Mouse (Mus musculus) midbrain, embryonic 14.5 days (tissue): ENCODE measurements around the gene Bin2. TPM values are rescaled to one million over a fixed set of nuclear protein-coding genes. Genes with fewer than 3 reads are reported as not detected.

ENCODE experiments used
- ATAC-seq: fragments of 200-750 bp; cut with Nextera tagmentation; 2 replicates; pipeline ENCODE4 v1.8.0; 2017; ENCODE audit warnings: moderate number of reproducible peaks, moderate library complexity; ENCODE audit not compliant: low FRiP score, low TSS enrichment
- DNase-seq: peaks from one replicate; pipeline ENCODE4 v3.0.0-alpha.2; 2015
- H3K27ac ChIP-seq: fragments of 300-500 bp; sonication (generic); replicated peaks from 2 replicates; pipeline ENCODE4 v1.5.1; 2014; ENCODE audit warnings: mild to moderate bottlenecking, low read depth, low read length, moderate library complexity
- H3K27me3 ChIP-seq: fragments of 300-500 bp; sonication (generic); 2 replicates; pipeline ENCODE4 v1.6.1; 2014; ENCODE audit warnings: low read length, control low read depth, mixed read lengths; ENCODE audit not compliant: control insufficient read depth, insufficient read depth
- H3K36me3 ChIP-seq: fragments of 300-500 bp; sonication (generic); 2 replicates; pipeline ENCODE4 v1.6.1; 2014; ENCODE audit warnings: low read length, control low read depth; ENCODE audit not compliant: control insufficient read depth, insufficient read depth
- H3K4me1 ChIP-seq: fragments of 300-500 bp; sonication (generic); 2 replicates; pipeline ENCODE4 v1.6.1; 2014; ENCODE audit warnings: mild to moderate bottlenecking, antibody characterized with exemption, low read length, control low read depth; ENCODE audit not compliant: control insufficient read depth, insufficient read depth
- H3K4me2 ChIP-seq: fragments of 300-500 bp; sonication (generic); 2 replicates; pipeline ENCODE4 v1.6.1; 2014; ENCODE audit warnings: mild to moderate bottlenecking, low read length, moderate library complexity
- H3K4me3 ChIP-seq: fragments of 300-500 bp; sonication (generic); replicated peaks from 2 replicates; pipeline ENCODE4 v1.5.1; 2014; ENCODE audit warnings: low read depth, low read length
- H3K9ac ChIP-seq: fragments of 300-500 bp; sonication (generic); replicated peaks from 2 replicates; pipeline ENCODE4 v1.6.1; 2014; ENCODE audit warnings: mild to moderate bottlenecking, low read length, moderate library complexity
- H3K9me3 ChIP-seq: fragments of 300-500 bp; sonication (generic); 2 replicates; pipeline ENCODE4 v1.6.1; 2016; ENCODE audit warnings: low read length, control low read depth, mixed read lengths; ENCODE audit not compliant: control insufficient read depth
- WGBS: fragments of 180-500 bp; shearing (Covaris S2); extraction: QIAGEN DNeasy Blood & Tissue Kit; methylation state at CpG from one replicate; pipeline ENCODE4 v1.1.7; 2014; 5-methylcytosine and 5-hydroxymethylcytosine counted together
- polyA plus RNA-seq: library from polyadenylated mRNA; unstranded; fragments of >200 nt; fragmentation: Nextera tagmentation; extraction: Ambion mirVana; gene quantifications from 2 replicates; pipeline ENCODE4 v1.2.1, GENCODE M21; 2014

Gene Bin2
- polyA plus RNA-seq, 1 experiment from 2014 or later = 1.8 TPM

DNA sequence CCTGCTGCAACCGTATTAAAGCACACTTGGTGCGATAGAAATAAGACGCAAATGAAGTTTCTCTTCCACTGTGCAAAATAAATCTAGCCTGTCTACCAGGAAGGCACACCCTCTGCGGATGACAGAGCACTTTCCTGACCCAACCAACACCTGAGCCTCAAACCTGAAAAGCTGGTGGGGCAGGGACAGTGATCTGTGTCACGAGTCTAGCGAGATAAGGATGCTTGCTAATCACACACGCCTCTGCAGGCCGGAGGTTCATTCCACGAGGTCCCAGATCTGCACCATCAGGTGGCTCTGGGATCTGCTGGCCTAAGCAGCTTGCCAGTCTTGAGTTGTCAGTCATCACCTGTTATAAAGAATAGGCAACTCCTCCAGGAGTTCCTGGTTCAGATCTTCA lies 17.7 kb downstream of the Bin2 start:
- Histone ChIP-seq H3K4me3 (no peak overlapping the region), H3K9ac (no peak overlapping the region), H3K27ac (no peak overlapping the region), H3K36me3 (no peaks in the 10 kb centered on the region), H3K27me3 (no peaks in the 10 kb centered on the region), H3K4me2 (no peak overlapping the region), H3K9me3 (no peaks in the 10 kb centered on the region), H3K4me1 (no peaks in the 10 kb centered on the region)
- DNase-seq (no peak), ATAC-seq (no peak)
- 89% methylated on average over 9 of the region's 9 CpGs for WGBS

DNA sequence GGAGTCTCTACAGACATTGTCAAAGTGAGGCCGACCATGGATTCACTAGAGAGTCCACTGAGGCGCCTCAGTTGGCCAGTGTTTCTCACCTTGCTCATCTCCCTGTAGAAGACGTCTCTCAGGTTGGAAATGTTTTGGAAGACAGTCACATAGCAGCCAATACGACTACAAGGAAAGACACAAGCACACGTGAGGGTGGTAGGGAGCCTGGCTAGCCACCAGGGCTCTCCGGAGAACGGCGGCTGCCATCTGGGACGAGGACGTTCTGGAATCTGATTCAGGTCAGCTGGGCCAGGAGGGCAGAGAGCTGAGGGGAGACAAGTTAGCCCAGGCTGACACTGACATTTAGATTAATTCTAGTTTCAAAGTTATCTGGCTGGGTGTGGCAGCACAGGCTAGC lies 19.2 kb downstream of the Bin2 start:
- Histone ChIP-seq H3K9ac (no peak overlapping the region), H3K36me3 (no peaks in the 10 kb centered on the region), H3K9me3 (no peaks in the 10 kb centered on the region), H3K4me1 (no peaks in the 10 kb centered on the region), H3K4me2 (no peak overlapping the region), H3K27ac (no peak overlapping the region), H3K4me3 (no peak overlapping the region), H3K27me3 (no peaks in the 10 kb centered on the region)
- 86% methylated on average over 10 of the region's 10 CpGs for WGBS
- no peak for DNase-seq
- ATAC-seq = no peak

DNA sequence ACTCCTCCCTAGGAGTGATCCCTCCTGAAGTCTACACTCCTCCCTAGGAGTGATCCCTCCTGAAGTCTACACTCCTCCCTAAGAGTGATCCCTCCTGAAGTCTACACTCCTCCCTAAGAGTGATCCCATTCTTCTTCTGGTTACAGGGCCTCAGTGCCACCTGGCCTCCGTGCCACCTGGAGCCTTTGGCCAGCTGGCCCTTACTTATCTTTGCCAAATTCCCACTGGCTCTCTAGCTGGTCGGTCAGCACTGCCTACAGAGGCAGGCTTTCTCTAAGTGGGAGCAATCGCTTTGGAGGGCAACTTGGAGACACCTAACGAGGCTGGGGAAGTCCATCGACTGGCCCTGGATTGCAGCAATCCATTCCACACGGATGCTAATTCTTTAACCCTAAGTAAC lies 23.2 kb downstream of the Bin2 start:
- ATAC-seq (no peak), DNase-seq (no peak)
- Histone ChIP-seq H3K4me1 (no peaks in the 10 kb centered on the region), H3K9me3 (no peaks in the 10 kb centered on the region), H3K27me3 (no peaks in the 10 kb centered on the region), H3K4me2 (no peak overlapping the region), H3K9ac (no peak overlapping the region), H3K36me3 (no peaks in the 10 kb centered on the region), H3K27ac (no peak overlapping the region), H3K4me3 (no peak overlapping the region)
- WGBS = 87% methylated on average over 6 of the region's 6 CpGs

DNA sequence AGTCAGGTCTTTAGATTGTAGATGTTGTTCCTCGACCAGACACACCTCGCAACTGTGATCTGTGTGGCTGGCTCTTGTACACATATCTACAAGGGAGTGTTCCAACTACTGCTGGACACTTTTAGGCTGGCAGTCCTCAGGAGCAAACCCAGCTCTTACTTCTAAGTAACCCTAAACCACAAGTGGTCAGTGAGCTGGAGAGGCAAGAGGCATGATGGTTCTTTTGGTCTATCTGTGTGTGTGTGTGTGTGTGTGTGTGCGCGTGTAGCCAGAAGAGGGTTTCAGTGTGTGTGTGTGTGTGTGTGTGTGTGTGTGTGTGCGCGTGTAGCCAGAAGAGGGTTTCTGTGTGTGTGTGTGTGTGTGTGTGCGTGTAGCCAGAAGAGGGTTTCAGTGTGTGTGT lies 26.9 kb downstream of the Bin2 start:
- no peak overlapping the region for H3K9ac ChIP-seq
- no peak overlapping the region for H3K27ac ChIP-seq
- ATAC-seq (no peak), DNase-seq (no peak)
- H3K4me3 ChIP-seq = no peak overlapping the region
- WGBS = 94% methylated on average over 7 of the region's 7 CpGs
- H3K4me2 ChIP-seq = no peak overlapping the region
- H3K9me3 ChIP-seq = no peaks in the 10 kb centered on the region
- no peaks in the 10 kb centered on the region for H3K4me1 ChIP-seq
- peaks cover 13% of the 10 kb centered on the region for H3K27me3 ChIP-seq
- no peaks in the 10 kb centered on the region for H3K36me3 ChIP-seq

DNA sequence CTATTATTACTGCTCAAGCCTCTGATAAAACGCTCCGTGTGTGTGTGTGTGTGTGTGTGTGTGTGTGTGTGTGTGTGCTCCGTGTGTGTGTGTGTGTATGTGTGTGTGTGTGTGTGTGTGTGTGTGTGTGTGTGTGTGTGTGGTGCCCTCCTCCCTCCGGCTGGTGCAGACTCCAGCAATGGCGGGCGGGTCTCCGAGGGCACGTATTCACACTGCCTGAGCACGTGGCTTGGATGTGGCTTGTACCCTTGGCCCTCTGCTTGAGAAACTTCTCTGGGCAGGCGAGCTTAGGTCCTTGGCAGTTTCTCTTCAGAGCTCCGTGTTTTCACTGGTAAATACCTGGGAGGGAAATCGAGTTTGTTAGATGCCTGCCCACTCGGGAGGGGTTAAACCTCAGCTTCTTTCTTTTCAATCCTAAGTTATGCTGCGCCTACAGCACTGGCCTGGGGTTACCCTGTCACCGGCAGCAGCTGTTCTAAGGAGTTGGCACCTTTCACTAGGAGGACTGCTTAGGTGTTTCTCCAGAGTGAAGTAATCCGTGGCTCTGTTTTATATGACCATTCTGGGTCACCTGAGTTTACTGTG lies 28.0 kb downstream of the Bin2 start:
- no peak for DNase-seq
- WGBS = 72% methylated on average over 16 of the region's 16 CpGs

DNA sequence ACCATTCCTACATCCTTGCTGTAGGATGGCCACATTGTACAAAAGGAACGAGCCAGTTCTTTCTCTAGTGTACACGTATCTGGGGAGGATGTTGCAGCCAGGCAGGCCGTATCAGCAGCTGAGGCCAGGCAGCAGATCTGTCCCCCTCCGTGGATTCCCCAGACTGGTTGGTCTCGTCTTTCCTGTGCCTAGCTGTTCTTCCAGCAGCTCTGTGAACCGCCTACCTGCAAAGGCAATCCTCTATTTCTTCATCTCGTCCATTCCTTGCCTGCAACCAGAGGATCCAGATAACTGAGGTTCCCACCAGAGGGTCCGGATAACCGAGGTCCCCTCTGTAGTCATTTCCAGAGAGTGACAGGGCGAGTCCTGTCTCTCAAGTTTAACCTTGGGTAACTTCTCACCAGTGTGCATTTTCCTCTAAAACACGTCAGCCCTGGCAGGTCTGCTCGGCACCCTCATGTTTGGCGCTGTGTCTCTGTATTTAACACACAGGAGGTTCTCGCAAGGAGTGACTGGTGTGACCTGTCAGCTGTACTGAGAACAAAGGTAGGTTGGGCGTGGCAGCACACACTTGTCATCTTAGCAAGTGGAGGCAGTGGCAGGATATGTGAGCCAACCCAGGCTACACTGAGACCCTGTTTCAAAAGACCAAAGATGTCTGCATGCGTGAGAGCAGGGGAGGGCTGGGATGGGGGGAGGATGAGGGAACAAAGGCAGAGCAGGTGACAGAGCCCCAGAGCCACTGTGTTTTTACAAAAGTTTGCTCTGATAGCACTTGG lies 29.2 kb downstream of the Bin2 start:
- H3K36me3 ChIP-seq = no peaks in the 10 kb centered on the region
- ATAC-seq = no peak
- H3K4me1 ChIP-seq = peaks cover 12% of the 10 kb centered on the region; the same call in 1 of the 2 replicates
- no peak for DNase-seq
- no peaks in the 10 kb centered on the region for H3K9me3 ChIP-seq
- H3K4me3 ChIP-seq = no peak overlapping the region
- H3K4me2 ChIP-seq = no peak overlapping the region
- no peak overlapping the region for H3K9ac ChIP-seq
- H3K27me3 ChIP-seq = peaks cover 36% of the 10 kb centered on the region
- no peak overlapping the region for H3K27ac ChIP-seq
- 75% methylated on average over 16 of the region's 16 CpGs for WGBS

More for the DNA sequence above, 28.0 kb downstream of the Bin2 start:
- no peak overlapping the region for H3K4me2 ChIP-seq
- H3K36me3 ChIP-seq = no peaks in the 10 kb centered on the region
- no peak overlapping the region for H3K9ac ChIP-seq
- no peak overlapping the region for H3K27ac ChIP-seq
- H3K4me3 ChIP-seq = no peak overlapping the region
- H3K27me3 ChIP-seq = peaks cover 25% of the 10 kb centered on the region
- no peak for ATAC-seq
- no peaks in the 10 kb centered on the region for H3K9me3 ChIP-seq
- H3K4me1 ChIP-seq = peaks cover 9% of the 10 kb centered on the region; the same call in 1 of the 2 replicates

DNA sequence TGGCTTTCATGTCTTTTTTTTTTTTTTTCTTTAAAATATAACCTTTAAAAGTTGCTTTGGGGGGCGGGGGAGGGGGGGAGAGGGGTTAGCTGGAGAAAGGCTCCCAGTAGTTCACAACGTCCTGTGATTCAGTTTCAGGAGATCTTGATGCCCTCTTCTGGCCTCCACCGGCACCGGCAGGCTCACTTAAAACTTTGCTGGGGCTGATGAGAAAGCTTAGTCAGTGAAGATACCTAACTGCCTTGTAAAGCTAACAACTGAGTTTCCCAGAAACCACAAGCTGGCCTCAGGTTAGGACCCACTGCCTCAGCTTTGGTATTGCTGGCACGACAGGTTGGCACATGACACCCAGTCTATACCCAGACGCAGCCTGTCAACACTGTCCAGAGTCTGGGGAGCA lies 31.7 kb downstream of the Bin2 start:
- Histone ChIP-seq H3K4me3 (no peak overlapping the region), H3K4me2 (no peak overlapping the region), H3K27me3 (peaks cover 53% of the 10 kb centered on the region), H3K27ac (no peak overlapping the region), H3K36me3 (no peaks in the 10 kb centered on the region), H3K4me1 (peaks cover 12% of the 10 kb centered on the region; the same call in 1 of the 2 replicates), H3K9ac (no peak overlapping the region), H3K9me3 (no peaks in the 10 kb centered on the region)
- no peak for ATAC-seq
- DNase-seq = no peak
- 21% methylated on average over 6 of the region's 6 CpGs for WGBS

DNA sequence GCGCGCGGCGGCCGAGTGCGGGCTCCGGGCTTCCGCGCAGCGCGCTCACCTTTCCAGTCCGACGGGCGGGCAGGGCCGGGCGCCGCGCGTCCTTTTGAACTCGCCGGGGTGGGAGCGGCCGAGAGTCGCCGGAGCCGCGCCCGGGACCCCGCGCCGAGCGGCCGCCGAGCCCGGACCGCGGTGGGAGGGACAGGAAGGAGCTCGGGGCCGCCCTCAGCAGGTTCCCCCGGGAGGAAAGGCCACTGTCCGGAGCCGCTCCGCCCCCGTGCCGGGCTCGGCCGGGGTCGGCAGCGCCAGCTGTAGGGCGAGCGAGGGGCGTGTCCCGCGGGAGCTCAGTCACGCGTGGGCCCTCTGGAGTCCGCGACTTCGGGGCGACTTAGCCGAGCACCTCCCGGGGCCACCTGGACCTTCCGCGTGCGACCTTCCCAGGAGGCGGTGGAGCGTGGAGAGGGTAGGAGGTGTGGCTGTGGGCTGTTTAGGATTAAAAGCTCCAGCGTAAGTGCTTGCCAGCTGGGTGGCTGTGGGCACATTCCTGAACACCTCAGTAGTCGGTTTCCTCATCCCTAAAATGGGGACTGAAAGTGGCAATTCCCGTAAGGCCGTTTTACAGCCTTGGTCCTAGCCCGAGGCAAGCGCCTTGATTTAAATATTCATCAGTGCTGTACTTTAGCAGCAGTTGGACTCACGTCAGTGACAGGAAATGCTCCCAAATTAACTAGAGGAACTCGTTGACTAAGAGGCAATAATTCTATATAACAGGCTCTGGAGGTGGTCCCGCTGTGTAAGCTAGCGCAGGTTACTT lies 32.5 kb downstream of the Bin2 start, which contains the start of gene Smagp:
TSS of gene Smagp (minus strand) at position 241 of the 802 bp plus-strand sequence.
- DNase-seq (peak; percentile 35), ATAC-seq (no peak)
- Histone ChIP-seq H3K9me3 (no peaks in the 10 kb centered on the region), H3K27ac (no peak within 1 kb of the TSS), H3K4me3 (peak within 1 kb of the TSS; percentile 36), H3K4me2 (peak within 1 kb of the TSS; percentile 63), H3K27me3 (peaks cover 53% of the 10 kb centered on the region), H3K36me3 (no peaks in the 10 kb centered on the region), H3K4me1 (peaks cover 12% of the 10 kb centered on the region; the same call in 1 of the 2 replicates), H3K9ac (peak within 1 kb of the TSS; percentile 4; the same call in 1 of the 2 replicates)
- under 1% methylated on average over 76 of the region's 77 CpGs for WGBS
